In genomic region chr6:144539439-144540192, GRCm38 (mm10) we compare ENCODE assay signal across 31 mouse cellular contexts.
"Had no signal": no experiment of that assay in that cellular context is flagged by ENCODE, and none has a peak within 500 bp of the region (broad histone marks: within the 10 kb centered on the region; RNA-seq: fewer than 3 reads in every experiment).

No protein-coding gene starts in this region.

- H3K9ac ChIP-seq: limb, embryonic 12.5 days; limb, embryonic 13.5 days; limb, embryonic 15.5 days; liver, embryonic 12.5 days; liver, embryonic 13.5 days; liver, embryonic 14.5 days; liver, embryonic 15.5 days; liver, postnatal 0 days; lung, embryonic 14.5 days; lung, embryonic 15.5 days; midbrain, embryonic 12.5 days; midbrain, embryonic 13.5 days; midbrain, embryonic 15.5 days had no signal

- H3K4me1 ChIP-seq: limb, embryonic 10.5 days; limb, embryonic 12.5 days; limb, embryonic 13.5 days; limb, embryonic 15.5 days; liver, embryonic 12.5 days; liver, embryonic 13.5 days; liver, embryonic 15.5 days; lung, embryonic 15.5 days; midbrain, embryonic 10.5 days; midbrain, embryonic 12.5 days; midbrain, embryonic 15.5 days had no signal

- DNase-seq: left cerebral cortex, postnatal 4 days; liver; liver, embryonic 13.5 days; liver, postnatal 0 days; lung, adult 18-20 months; lung, adult 2 months; lung, embryonic 14.5 days; lung, postnatal 10 days; lung, postnatal 14 days; lung, postnatal 36 days; lung, postnatal 4 days; midbrain, embryonic 14.5 days had no signal

- H3K36me3 ChIP-seq: limb, embryonic 10.5 days; limb, embryonic 12.5 days; limb, embryonic 13.5 days; limb, embryonic 15.5 days; liver, embryonic 12.5 days; liver, embryonic 13.5 days; liver, embryonic 15.5 days; lung, embryonic 15.5 days; midbrain, embryonic 10.5 days; midbrain, embryonic 12.5 days; midbrain, embryonic 13.5 days; midbrain, embryonic 15.5 days had no signal

- H3K4me3 ChIP-seq: limb, embryonic 10.5 days; limb, embryonic 12.5 days; limb, embryonic 13.5 days; limb, embryonic 15.5 days; liver, embryonic 12.5 days; liver, embryonic 13.5 days; liver, embryonic 15.5 days; lung, embryonic 15.5 days; megakaryocyte, embryonic 14.5 days; midbrain, embryonic 10.5 days; midbrain, embryonic 12.5 days; midbrain, embryonic 13.5 days; midbrain, embryonic 15.5 days; myocyte had no signal

- H3K27me3 ChIP-seq: limb, embryonic 12.5 days; limb, embryonic 13.5 days; limb, embryonic 15.5 days; liver, embryonic 12.5 days; liver, embryonic 13.5 days; liver, embryonic 15.5 days; lung, embryonic 15.5 days; megakaryocyte, embryonic 14.5 days; midbrain, embryonic 12.5 days; midbrain, embryonic 13.5 days; midbrain, embryonic 15.5 days had no signal

- ATAC-seq: liver, embryonic 12.5 days; liver, postnatal 0 days; lung, postnatal 0 days; midbrain, embryonic 13.5 days; midbrain, embryonic 15.5 days; midbrain, embryonic 16.5 days had no signal

- H3K27ac ChIP-seq: limb, embryonic 10.5 days; limb, embryonic 12.5 days; limb, embryonic 13.5 days; limb, embryonic 15.5 days; liver, embryonic 12.5 days; liver, embryonic 13.5 days; liver, embryonic 14.5 days; liver, embryonic 15.5 days; lung, embryonic 15.5 days; macrophage; midbrain, embryonic 10.5 days; midbrain, embryonic 12.5 days; midbrain, embryonic 13.5 days; midbrain, embryonic 15.5 days had no signal

- H3K9me3 ChIP-seq: limb, embryonic 10.5 days; limb, embryonic 12.5 days; limb, embryonic 13.5 days; limb, embryonic 15.5 days; liver, embryonic 12.5 days; liver, embryonic 13.5 days; liver, embryonic 15.5 days; lung, embryonic 15.5 days; midbrain, embryonic 10.5 days; midbrain, embryonic 12.5 days; midbrain, embryonic 13.5 days; midbrain, embryonic 15.5 days had no signal

- H3K4me2 ChIP-seq: limb, embryonic 12.5 days; limb, embryonic 13.5 days; limb, embryonic 15.5 days; liver, embryonic 11.5 days; liver, embryonic 12.5 days; liver, embryonic 13.5 days; liver, embryonic 15.5 days; lung, embryonic 14.5 days; lung, embryonic 15.5 days; midbrain, embryonic 11.5 days; midbrain, embryonic 12.5 days; midbrain, embryonic 13.5 days; midbrain, embryonic 15.5 days had no signal
